Mouse (Mus musculus): ENCODE results near the gene Gm10770. TPM values are rescaled to one million over a fixed set of nuclear protein-coding genes. Genes with fewer than 3 reads are reported as not detected.
"Not testable (repeated sequence)": the region's sequence is repeated elsewhere in the genome, so short reads cannot be mapped to it uniquely, and the experiment has no call there.

The Gm10770 gene
- total and polyA plus RNA-seq, 2 experiments from 2014 or later, result not detected

DNA sequence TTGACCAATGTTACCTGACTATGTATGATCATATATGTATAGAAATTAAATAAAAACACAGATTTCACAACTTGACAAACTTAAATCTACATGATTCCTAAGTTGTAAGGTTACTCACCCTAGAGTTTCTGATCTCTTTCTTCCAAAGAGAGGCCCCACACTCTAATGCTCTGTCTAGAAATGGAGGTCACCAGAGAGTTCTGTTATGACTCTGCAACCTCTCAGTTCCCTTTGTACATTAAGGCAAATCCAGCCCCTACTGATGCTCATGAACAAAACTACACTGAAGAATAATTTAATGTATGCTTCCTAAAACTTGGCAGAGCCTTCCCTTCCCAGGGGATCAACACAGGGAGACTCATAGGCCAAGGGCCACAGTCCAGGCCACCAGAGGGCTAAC, 12.8 kb downstream of the Gm10770 start:
- Histone ChIP-seq H3K36me3 (ENCODE audit: insufficient read depth) (no peaks in the 10 kb centered on the region), H3K4me3 (ENCODE audit: low read depth, low read length) (no peak overlapping the region), H3K4me2 (ENCODE audit: low read depth) (no peak overlapping the region), H3K27ac (ENCODE audit: low read depth, low read length) (no peak overlapping the region), H3K9ac (no peak overlapping the region), H3K4me1 (ENCODE audit: insufficient read depth) (no peaks in the 10 kb centered on the region), H3K27me3 (ENCODE audit: insufficient read depth, low read length) (no peaks in the 10 kb centered on the region), H3K9me3 (ENCODE audit: low read length) (no peaks in the 10 kb centered on the region)
- no peak for TF ChIP-seq CTCF (IDR thresholded peaks at IDR 0.05; ENCODE audit: low read depth)
- DNase-seq, result no peak
- ATAC-seq, result no peak

DNA sequence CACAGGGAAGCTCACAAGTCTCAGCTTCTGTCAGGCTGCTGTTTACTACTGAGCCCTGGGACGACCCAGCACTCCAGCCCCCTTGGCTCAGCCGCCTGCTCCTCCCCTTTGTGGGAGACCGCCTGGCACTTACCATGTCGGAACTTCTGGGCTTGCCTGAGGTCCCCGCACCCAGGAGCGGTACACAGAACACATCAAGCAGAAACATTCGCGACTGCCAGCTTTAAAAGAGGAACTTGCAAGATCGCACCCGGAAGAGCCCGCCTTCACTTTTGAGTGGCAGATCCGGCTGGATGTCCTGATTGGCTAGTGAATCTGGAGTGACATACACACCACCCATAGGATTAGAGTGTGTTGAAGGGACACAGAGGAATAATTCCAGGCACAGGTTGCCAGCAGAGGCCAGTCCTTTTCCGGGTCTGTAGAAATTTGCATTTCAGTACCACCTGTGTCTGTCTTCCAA, 43.0 kb downstream of the Gm10770 start, which contains the start of gene Zfp120:
TSS of gene Zfp120 (minus strand) at position 274 of the 463 bp plus-strand sequence.
- peak; percentile 100 for ATAC-seq
- Histone ChIP-seq H3K9ac (peak within 1 kb of the TSS; percentile 70), H3K4me3 (ENCODE audit: low read depth, low read length) (peak within 1 kb of the TSS; percentile 70), H3K4me2 (ENCODE audit: low read depth) (peak within 1 kb of the TSS; percentile 57), H3K27ac (ENCODE audit: low read depth, low read length) (peak within 1 kb of the TSS; percentile 62), H3K9me3 (ENCODE audit: low read length) (no peaks in the 10 kb centered on the region), H3K27me3 (ENCODE audit: insufficient read depth, low read length) (no peaks in the 10 kb centered on the region), H3K4me1 (ENCODE audit: insufficient read depth) (0 out of 2 replicates have a peak, but pooled peaks cover 5% of the 10 kb centered on the region), H3K36me3 (ENCODE audit: insufficient read depth) (peaks cover 10% of the 10 kb centered on the region)
- WGBS, result under 1% methylated on average over 13 of the region's 13 CpGs
- TF ChIP-seq CTCF (IDR thresholded peaks at IDR 0.05; ENCODE audit: low read depth), result peak; percentile 29; the same call in 1 of the 2 replicates
- DNase-seq, result peak; percentile 94

DNA sequence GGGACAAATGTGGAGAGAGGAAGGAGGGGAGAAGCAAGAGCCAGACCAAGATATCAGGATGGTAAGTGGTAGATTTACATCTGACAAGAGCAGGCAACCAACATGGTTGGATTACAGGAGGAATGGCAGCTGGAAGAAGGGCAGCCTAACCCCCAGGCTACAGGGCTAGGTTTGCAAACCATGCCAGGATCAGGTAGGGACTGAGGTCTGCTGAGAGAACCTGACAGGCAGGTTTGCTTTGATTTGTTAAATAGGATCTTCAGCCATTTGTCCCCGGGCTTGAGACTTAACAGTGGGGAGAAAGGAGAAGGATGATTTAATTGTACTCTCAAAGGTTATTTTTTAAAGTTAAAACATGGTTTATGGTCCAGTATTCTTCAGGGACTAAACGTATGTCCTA, 46.7 kb downstream of the Gm10770 start:
- Histone ChIP-seq H3K9me3 (ENCODE audit: low read length) (peaks cover 13% of the 10 kb centered on the region), H3K27me3 (ENCODE audit: insufficient read depth, low read length) (no peaks in the 10 kb centered on the region), H3K9ac (no peak overlapping the region), H3K36me3 (ENCODE audit: insufficient read depth) (peaks cover 15% of the 10 kb centered on the region), H3K4me1 (ENCODE audit: insufficient read depth) (0 out of 2 replicates have a peak, but pooled peaks cover 5% of the 10 kb centered on the region), H3K27ac (ENCODE audit: low read depth, low read length) (no peak overlapping the region), H3K4me3 (ENCODE audit: low read depth, low read length) (no peak overlapping the region), H3K4me2 (ENCODE audit: low read depth) (no peak overlapping the region)
- TF ChIP-seq CTCF (IDR thresholded peaks at IDR 0.05; ENCODE audit: low read depth), result no peak
- WGBS, result 95% methylated on average over 2 of the region's 2 CpGs
- ATAC-seq, result no peak
- DNase-seq, result no peak

DNA sequence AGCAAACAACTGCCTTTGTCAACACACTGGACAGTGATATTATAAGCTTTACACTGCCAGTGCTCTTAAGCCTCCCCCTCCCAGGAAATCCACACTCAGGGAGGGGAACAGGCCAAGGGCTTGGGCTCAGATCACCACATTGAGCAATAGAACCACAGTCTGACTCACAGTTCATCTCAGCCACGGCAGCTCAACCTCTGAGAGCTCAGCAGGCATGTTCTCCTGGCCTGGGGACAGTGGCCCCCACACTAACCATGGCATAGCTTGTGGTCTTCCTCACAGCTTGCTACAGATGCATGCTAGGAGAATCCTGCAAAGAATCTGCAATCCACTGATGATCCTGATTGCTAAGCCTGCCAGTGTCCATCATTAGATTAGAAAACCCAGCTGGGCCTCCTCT, 47.5 kb downstream of the Gm10770 start:
- H3K4me1 ChIP-seq (ENCODE audit: insufficient read depth); DNase-seq: not testable (repeated sequence)

More for the DNA sequence above, 47.5 kb downstream of the Gm10770 start:
- peaks cover 13% of the 10 kb centered on the region for H3K9me3 ChIP-seq (ENCODE audit: low read length)
- not testable (repeated sequence) for H3K4me2 ChIP-seq (ENCODE audit: low read depth); H3K27me3 ChIP-seq (ENCODE audit: insufficient read depth, low read length); H3K4me3 ChIP-seq (ENCODE audit: low read depth, low read length); H3K27ac ChIP-seq (ENCODE audit: low read depth, low read length); ATAC-seq; H3K9ac ChIP-seq
- peaks cover 15% of the 10 kb centered on the region for H3K36me3 ChIP-seq (ENCODE audit: insufficient read depth)
- WGBS, result 88% methylated on average over 1 of the region's 1 CpGs

Other genes starting within 250 kb of the Gm10770 start
- gene Zfp120, start 43.0 kb downstream of the Gm10770 start, total RNA-seq (2014; rRNA removed), result 10.2 and 15.6 TPM in 2 replicates
- 6.3 and 9.0 TPM in 2 replicates for gene Zfp120, start 43.0 kb downstream of the Gm10770 start, polyA plus RNA-seq (2015; fragmentation: Nextera tagmentation; extraction: Ambion mirVana)
- 0.33 TPM in 1 of 2 replicates, not detected in the other for gene Gm14139, start 2.1 kb upstream of the Gm10770 start, total RNA-seq (2014; rRNA removed)
- gene Gm14139, start 2.1 kb upstream of the Gm10770 start, polyA plus RNA-seq (2015; fragmentation: Nextera tagmentation; extraction: Ambion mirVana), result 0.11 TPM in 1 of 2 replicates, not detected in the other
- gene Zfp937, start 38.4 kb upstream of the Gm10770 start, total RNA-seq (2014; rRNA removed), result 5.8 and 7.4 TPM in 2 replicates
- 4.1 and 6.3 TPM in 2 replicates for gene Zfp937, start 38.4 kb upstream of the Gm10770 start, polyA plus RNA-seq (2015; fragmentation: Nextera tagmentation; extraction: Ambion mirVana)
- 0.90 and 4.5 TPM in 2 replicates for gene Gm21994, start 75.9 kb upstream of the Gm10770 start, total RNA-seq (2014; rRNA removed)
- 2.0 and 2.1 TPM in 2 replicates for gene Gm21994, start 75.9 kb upstream of the Gm10770 start, polyA plus RNA-seq (2015; fragmentation: Nextera tagmentation; extraction: Ambion mirVana)
- gene Gm14124, start 77.8 kb upstream of the Gm10770 start, total RNA-seq (2014; rRNA removed), result 0.08 and 0.62 TPM in 2 replicates
- gene Gm14124, start 77.8 kb upstream of the Gm10770 start, polyA plus RNA-seq (2015; fragmentation: Nextera tagmentation; extraction: Ambion mirVana), result not detected in 2 replicates
- gene Gm10130, start 144.0 kb upstream of the Gm10770 start, total RNA-seq (2014; rRNA removed), result 4.7 TPM in 1 of 2 replicates, not detected in the other
- 1.4 and 1.5 TPM in 2 replicates for gene Gm10130, start 144.0 kb upstream of the Gm10770 start, polyA plus RNA-seq (2015; fragmentation: Nextera tagmentation; extraction: Ambion mirVana)
- gene 3300002I08Rik, start 183.1 kb upstream of the Gm10770 start, total RNA-seq (2014; rRNA removed), result 18.3 and 21.6 TPM in 2 replicates
- 10.4 and 11.0 TPM in 2 replicates for gene 3300002I08Rik, start 183.1 kb upstream of the Gm10770 start, polyA plus RNA-seq (2015; fragmentation: Nextera tagmentation; extraction: Ambion mirVana)

Measured in forebrain, postnatal 0 days (tissue).